Mouse (Mus musculus): ENCODE data around the gene E130309D02Rik. TPM values are rescaled to one million over a fixed set of nuclear protein-coding genes. Genes with fewer than 3 reads are reported as not detected.

E130309D02Rik gene
- polyA plus RNA-seq, 1 experiment from 2014 or later: 62.1 TPM

GRCm38 (mm10) chr5:143272540-143273330 lies 42.4 kb downstream of the E130309D02Rik start:
- Histone ChIP-seq H3K36me3 (replicated peaks) (no peaks in the 10 kb centered on the region), H3K4me1 (peaks cover 23% of the 10 kb centered on the region), H3K27ac (replicated peaks) (no peak overlapping the region), H3K27me3 (replicated peaks; ENCODE audit: low read depth, poor library complexity, severe bottlenecking) (peaks cover 27% of the 10 kb centered on the region), H3K4me3 (no peak overlapping the region), H3K9me3 (no peaks in the 10 kb centered on the region)
- 92% methylated on average over 16 of the region's 16 CpGs for WGBS
- DNase-seq (ENCODE audit: low spot score): no peak

DNA sequence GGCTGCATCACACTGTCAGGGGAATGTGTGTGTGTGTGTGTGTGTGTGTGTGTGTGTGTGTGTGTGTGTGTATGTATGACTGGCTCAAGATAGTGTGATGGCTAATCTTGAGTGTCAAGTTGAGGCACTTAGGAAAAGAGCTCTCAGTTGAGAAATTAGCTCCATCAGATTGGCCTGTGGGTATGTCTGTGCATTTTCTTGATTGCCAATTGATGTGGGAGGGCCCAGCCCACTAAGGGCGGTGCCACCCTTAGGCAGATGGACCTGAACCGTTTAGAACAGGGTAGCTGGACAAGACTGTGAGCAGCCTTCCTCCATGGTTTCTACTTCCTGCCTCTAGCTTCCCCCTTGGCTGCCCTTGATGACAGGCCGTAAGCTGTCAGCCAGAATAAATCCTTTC lies 43.1 kb downstream of the E130309D02Rik start:
- Histone ChIP-seq H3K4me3 (no peak overlapping the region), H3K4me1 (peaks cover 23% of the 10 kb centered on the region), H3K27ac (replicated peaks) (no peak overlapping the region), H3K36me3 (replicated peaks) (no peaks in the 10 kb centered on the region), H3K9me3 (no peaks in the 10 kb centered on the region), H3K27me3 (replicated peaks; ENCODE audit: low read depth, poor library complexity, severe bottlenecking) (peaks cover 20% of the 10 kb centered on the region; the same call in 1 of the 2 replicates)
- no peak for DNase-seq (ENCODE audit: low spot score)
- WGBS: 81% methylated on average over 3 of the region's 3 CpGs

DNA sequence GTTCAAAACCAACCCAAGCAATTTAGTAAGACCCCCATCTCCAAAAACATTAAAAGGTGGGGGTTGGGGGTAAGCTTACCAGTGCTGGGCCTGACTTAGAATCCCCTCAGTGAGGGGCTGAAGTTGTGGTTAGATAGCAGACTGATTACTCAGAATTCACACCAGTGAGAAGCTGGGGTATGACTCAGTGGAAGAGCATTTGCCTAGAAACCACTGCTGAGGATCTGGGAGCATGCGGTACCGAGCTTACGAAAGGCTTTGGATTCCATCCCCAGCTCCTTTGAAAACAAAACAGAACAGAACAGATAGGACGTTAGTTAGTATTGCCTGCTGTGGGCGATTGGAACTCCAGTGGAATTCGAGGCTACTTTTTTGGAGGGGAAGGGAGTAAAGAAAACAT lies 43.5 kb downstream of the E130309D02Rik start:
- H3K9me3 ChIP-seq: no peaks in the 10 kb centered on the region
- peaks cover 23% of the 10 kb centered on the region for H3K4me1 ChIP-seq
- WGBS: 88% methylated on average over 6 of the region's 6 CpGs
- H3K4me3 ChIP-seq: no peak overlapping the region
- no peak for DNase-seq (ENCODE audit: low spot score)
- H3K27me3 ChIP-seq (replicated peaks; ENCODE audit: low read depth, poor library complexity, severe bottlenecking): peaks cover 16% of the 10 kb centered on the region; the same call in 1 of the 2 replicates
- H3K36me3 ChIP-seq (replicated peaks): no peaks in the 10 kb centered on the region
- H3K27ac ChIP-seq (replicated peaks): no peak overlapping the region

GRCm38 (mm10) chr5:143270151-143270519 lies 45.0 kb downstream of the E130309D02Rik start:
- peak overlapping the region; percentile 96 for H3K27ac ChIP-seq (replicated peaks)
- H3K27me3 ChIP-seq (replicated peaks; ENCODE audit: low read depth, poor library complexity, severe bottlenecking): peaks cover 4% of the 10 kb centered on the region; the same call in 1 of the 2 replicates
- peak overlapping the region; percentile 98 for H3K4me3 ChIP-seq
- peaks cover under 1% of the 10 kb centered on the region; the same call in 1 of the 2 replicates for H3K36me3 ChIP-seq (replicated peaks)
- DNase-seq (ENCODE audit: low spot score): no peak
- no peaks in the 10 kb centered on the region for H3K9me3 ChIP-seq
- peaks cover 23% of the 10 kb centered on the region for H3K4me1 ChIP-seq
- WGBS: 6% methylated on average over 12 of the region's 12 CpGs

DNA sequence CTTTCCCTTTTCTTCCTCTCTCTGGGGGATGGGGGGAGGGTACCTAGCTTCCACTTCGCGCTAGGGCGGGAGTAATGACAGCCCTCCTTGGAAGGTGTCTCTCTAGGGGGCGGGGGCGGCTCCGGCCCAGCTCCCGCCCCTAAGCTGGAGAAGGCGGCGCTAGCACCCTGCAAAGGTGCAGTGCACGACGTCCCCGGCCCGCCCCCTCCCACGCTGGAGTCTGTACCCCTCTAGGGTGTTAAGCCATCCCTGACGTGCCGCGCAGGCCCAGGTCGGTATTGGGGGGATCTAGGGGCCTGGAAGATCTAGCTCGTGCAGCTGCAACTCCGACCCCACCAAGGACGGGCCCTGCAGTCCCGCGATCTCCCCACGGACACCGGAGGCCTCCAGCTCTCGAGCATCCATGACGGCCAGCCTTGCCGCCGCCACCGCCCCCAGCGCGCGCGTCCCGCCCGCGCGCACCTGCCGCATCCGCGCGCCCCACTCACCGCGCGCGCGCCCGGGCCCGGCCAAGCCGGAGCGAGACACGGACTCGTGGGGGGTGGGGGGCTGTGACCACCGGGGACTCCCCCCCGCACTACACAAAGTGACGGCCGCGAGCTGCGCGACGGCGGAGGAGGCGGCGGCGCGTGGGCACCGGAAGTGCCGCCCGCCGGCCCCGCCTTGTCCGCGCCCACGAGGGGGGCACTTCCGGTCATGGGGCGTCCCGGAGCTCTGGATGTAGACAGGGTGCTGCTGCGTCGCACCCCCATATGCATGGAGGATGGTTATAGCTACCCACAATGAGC lies 45.6 kb downstream of the E130309D02Rik start, which contains the start of gene Zfp316:
Gene Zfp316 (minus strand): TSS at position 660 of the 788 bp plus-strand sequence.
- H3K27ac ChIP-seq (replicated peaks): peak within 1 kb of the TSS; percentile 96
- peaks cover 23% of the 10 kb centered on the region for H3K4me1 ChIP-seq
- H3K27me3 ChIP-seq (replicated peaks; ENCODE audit: low read depth, poor library complexity, severe bottlenecking): 0 out of 2 replicates have a peak, but pooled peaks cover under 1% of the 10 kb centered on the region
- H3K36me3 ChIP-seq (replicated peaks): peaks cover 6% of the 10 kb centered on the region
- DNase-seq (ENCODE audit: low spot score): peak; percentile 79
- H3K9me3 ChIP-seq: no peaks in the 10 kb centered on the region
- peak within 1 kb of the TSS; percentile 98 for H3K4me3 ChIP-seq
- under 1% methylated on average over 79 of the region's 79 CpGs for WGBS

DNA sequence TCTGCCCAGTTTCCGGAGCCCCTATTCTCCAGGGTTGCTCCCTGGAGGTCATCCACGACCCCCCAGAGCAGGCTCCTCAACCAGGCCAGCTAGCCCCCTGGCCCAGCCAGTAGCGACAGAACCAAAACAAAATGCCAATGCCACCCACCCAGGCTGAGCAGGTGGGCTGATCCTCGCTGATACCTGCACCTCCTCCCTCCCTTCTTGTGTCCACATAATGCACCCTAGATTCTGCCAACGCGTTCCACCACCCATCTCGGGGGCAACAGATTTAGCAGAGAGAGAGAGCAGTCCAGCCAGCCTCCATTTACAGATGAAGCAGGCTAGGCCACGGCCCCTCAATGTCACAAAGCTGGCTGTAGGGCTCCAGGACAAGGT lies 46.2 kb downstream of the E130309D02Rik start:
- 29% methylated on average over 8 of the region's 8 CpGs for WGBS

DNA sequence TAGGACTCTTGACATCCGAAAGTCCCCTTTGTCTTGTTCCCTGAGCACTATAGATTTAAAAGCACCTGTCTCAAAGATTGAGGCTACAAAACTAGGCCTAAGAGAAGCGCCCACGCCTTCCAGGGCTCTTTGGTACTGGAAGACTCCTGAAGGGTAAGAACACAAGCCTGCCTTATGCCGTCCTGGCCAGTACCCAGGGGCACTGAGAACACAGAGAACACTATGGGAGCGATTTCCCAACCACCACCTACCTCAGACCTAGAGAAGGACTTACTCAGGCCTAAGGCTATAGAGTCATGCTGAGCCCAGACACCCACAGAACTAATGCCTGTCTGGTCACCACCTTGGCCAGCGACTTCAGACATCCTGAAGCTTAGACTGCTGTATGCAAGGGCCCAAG lies 48.4 kb downstream of the E130309D02Rik start:
- 86% methylated on average over 6 of the region's 6 CpGs for WGBS
- H3K4me1 ChIP-seq: peaks cover 23% of the 10 kb centered on the region
- no peaks in the 10 kb centered on the region for H3K9me3 ChIP-seq
- H3K27me3 ChIP-seq (replicated peaks; ENCODE audit: low read depth, poor library complexity, severe bottlenecking): no peaks in the 10 kb centered on the region
- DNase-seq (ENCODE audit: low spot score): no peak
- peaks cover 34% of the 10 kb centered on the region for H3K36me3 ChIP-seq (replicated peaks)
- no peak overlapping the region for H3K4me3 ChIP-seq
- no peak overlapping the region for H3K27ac ChIP-seq (replicated peaks)

More for the DNA sequence above, 46.2 kb downstream of the E130309D02Rik start:
- H3K27ac ChIP-seq (replicated peaks): peak overlapping the region; percentile 96
- peaks cover 23% of the 10 kb centered on the region for H3K4me1 ChIP-seq
- H3K4me3 ChIP-seq: peak overlapping the region; percentile 98
- no peaks in the 10 kb centered on the region for H3K27me3 ChIP-seq (replicated peaks; ENCODE audit: low read depth, poor library complexity, severe bottlenecking)
- H3K9me3 ChIP-seq: no peaks in the 10 kb centered on the region
- no peak for DNase-seq (ENCODE audit: low spot score)
- peaks cover 12% of the 10 kb centered on the region for H3K36me3 ChIP-seq (replicated peaks)

- H3K4me1 ChIP-seq: peaks cover 14% of the 10 kb centered on the region
- no peak overlapping the region for H3K4me3 ChIP-seq
- H3K27ac ChIP-seq (replicated peaks): no peak overlapping the region
- peaks cover 46% of the 10 kb centered on the region for H3K36me3 ChIP-seq (replicated peaks)
- 58% methylated on average over 1 of the region's 1 CpGs for WGBS
- no peaks in the 10 kb centered on the region for H3K9me3 ChIP-seq
- DNase-seq (ENCODE audit: low spot score): no peak
- no peaks in the 10 kb centered on the region for H3K27me3 ChIP-seq (replicated peaks; ENCODE audit: low read depth, poor library complexity, severe bottlenecking)
Observed at GRCm38 (mm10) chr5:143265409-143265808, 49.8 kb downstream of the E130309D02Rik start.

DNA sequence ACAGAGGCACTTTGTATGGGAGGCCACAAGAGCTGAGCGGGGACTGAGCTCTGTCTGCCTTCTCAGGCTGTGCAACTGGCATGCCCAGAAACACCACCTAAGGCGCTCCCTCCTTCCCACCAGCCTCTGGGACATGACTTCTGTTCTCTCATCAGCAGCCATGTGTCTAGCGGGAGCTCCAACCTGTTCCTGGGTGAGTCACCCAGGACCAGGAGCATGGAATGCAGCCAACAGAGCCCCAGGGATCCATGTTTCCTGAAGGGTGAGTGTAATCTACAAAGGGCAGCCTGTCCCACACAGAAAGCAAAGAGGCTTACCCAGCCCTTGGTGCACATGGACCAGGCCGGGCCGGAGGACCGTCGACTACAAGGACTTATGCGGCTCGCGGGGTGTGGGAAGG lies 50.5 kb downstream of the E130309D02Rik start:
- Histone ChIP-seq H3K4me3 (no peak overlapping the region), H3K27me3 (replicated peaks; ENCODE audit: low read depth, poor library complexity, severe bottlenecking) (no peaks in the 10 kb centered on the region), H3K27ac (replicated peaks) (no peak overlapping the region), H3K4me1 (peaks cover 11% of the 10 kb centered on the region), H3K9me3 (no peaks in the 10 kb centered on the region), H3K36me3 (replicated peaks) (peaks cover 53% of the 10 kb centered on the region)
- WGBS: 92% methylated on average over 10 of the region's 10 CpGs
- no peak for DNase-seq (ENCODE audit: low spot score)

DNA sequence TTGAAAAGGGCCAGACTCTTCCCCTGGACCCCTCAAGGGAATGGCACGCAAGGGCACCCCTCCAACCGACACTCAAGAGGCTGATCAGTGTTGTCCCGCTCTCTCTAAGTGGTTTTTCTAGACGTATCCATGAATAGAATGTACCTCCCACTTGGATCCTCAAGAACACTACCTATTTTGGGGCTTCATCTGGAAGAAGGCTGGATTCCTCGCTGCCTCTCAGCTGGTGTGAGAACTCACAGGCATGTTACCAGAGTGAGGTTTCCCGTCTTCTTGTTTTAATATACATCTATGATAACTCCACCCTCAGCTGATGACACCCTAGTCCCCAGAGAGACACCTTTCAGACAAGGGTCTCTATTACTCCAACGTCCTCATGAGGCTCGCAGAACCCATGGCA lies 53.5 kb downstream of the E130309D02Rik start:
- Histone ChIP-seq H3K9me3 (no peaks in the 10 kb centered on the region), H3K36me3 (replicated peaks) (peaks cover 82% of the 10 kb centered on the region), H3K27ac (replicated peaks) (no peak overlapping the region), H3K4me3 (no peak overlapping the region), H3K27me3 (replicated peaks; ENCODE audit: low read depth, poor library complexity, severe bottlenecking) (peaks cover 29% of the 10 kb centered on the region), H3K4me1 (no peaks in the 10 kb centered on the region)
- DNase-seq (ENCODE audit: low spot score): no peak
- WGBS: 93% methylated on average over 8 of the region's 8 CpGs

DNA sequence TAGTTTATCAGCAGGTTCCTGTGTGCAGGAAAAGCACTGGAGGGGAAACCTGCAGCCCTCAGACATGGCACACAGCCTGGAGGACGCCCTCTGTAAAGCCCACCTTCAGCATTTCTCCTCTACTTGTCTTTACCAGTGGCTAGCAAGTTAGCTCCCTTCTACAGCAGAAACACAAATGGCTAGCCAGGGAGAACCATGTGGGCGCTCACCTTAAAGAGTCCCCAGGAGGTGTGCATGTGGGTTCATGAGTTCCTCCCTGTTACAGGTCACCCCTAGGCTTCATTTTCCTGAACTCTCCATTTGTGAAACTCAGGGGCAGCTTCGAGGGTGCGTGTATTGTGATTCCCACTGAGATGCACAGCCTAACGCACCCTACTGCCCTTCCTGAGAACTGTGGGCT lies 59.4 kb downstream of the E130309D02Rik start:
- DNase-seq (ENCODE audit: low spot score): no peak
- 74% methylated on average over 5 of the region's 5 CpGs for WGBS
- Histone ChIP-seq H3K4me1 (peaks cover 29% of the 10 kb centered on the region), H3K36me3 (replicated peaks) (peaks cover 77% of the 10 kb centered on the region), H3K27ac (replicated peaks) (no peak overlapping the region), H3K4me3 (no peak overlapping the region), H3K9me3 (no peaks in the 10 kb centered on the region), H3K27me3 (replicated peaks; ENCODE audit: low read depth, poor library complexity, severe bottlenecking) (peaks cover 87% of the 10 kb centered on the region)

- no peaks in the 10 kb centered on the region for H3K9me3 ChIP-seq
- no peak overlapping the region for H3K27ac ChIP-seq (replicated peaks)
- no peak for DNase-seq (ENCODE audit: low spot score)
- H3K4me1 ChIP-seq: peaks cover 29% of the 10 kb centered on the region
- 8% methylated on average over 24 of the region's 24 CpGs for WGBS
- H3K36me3 ChIP-seq (replicated peaks): peaks cover 70% of the 10 kb centered on the region
- H3K27me3 ChIP-seq (replicated peaks; ENCODE audit: low read depth, poor library complexity, severe bottlenecking): peaks cover 93% of the 10 kb centered on the region
- peak overlapping the region; percentile 57 for H3K4me3 ChIP-seq
Observed at GRCm38 (mm10) chr5:143255131-143255519, 60.0 kb downstream of the E130309D02Rik start.
